Mouse (Mus musculus) embryo, embryonic 9.5 days (tissue): ENCODE results near the gene Ttc39a.

ENCODE experiments used
- DNase-seq: peaks from one replicate; pipeline ENCODE4 v3.0.0-alpha.2; 2017; ENCODE audit errors: extremely low spot score

Ttc39a gene

GRCm38 (mm10) chr4:109456821-109457220 is 50.4 kb downstream of the Ttc39a start:
- DNase-seq, result no peak

GRCm38 (mm10) chr4:109460421-109461179 is 54.2 kb downstream of the Ttc39a start:
- DNase-seq, result no peak

GRCm38 (mm10) chr4:109463892-109464291 is 57.5 kb downstream of the Ttc39a start:
- no peak for DNase-seq

- no peak for DNase-seq
Observed at GRCm38 (mm10) chr4:109467687-109468086, 61.3 kb downstream of the Ttc39a start.

- DNase-seq, result no peak
Observed at GRCm38 (mm10) chr4:109471606-109472005, 65.2 kb downstream of the Ttc39a start.

- no peak for DNase-seq
Observed at GRCm38 (mm10) chr4:109472566-109472965, 66.1 kb downstream of the Ttc39a start.

- DNase-seq, result no peak
Observed at GRCm38 (mm10) chr4:109475078-109475477, 68.7 kb downstream of the Ttc39a start.

- DNase-seq, result peak; percentile 70
Observed at GRCm38 (mm10) chr4:109475577-109476553, 69.4 kb downstream of the Ttc39a start.

- DNase-seq, result peak; percentile 93
Observed at GRCm38 (mm10) chr4:109476554-109477014, 70.2 kb downstream of the Ttc39a start.

GRCm38 (mm10) chr4:109477454-109477853 is 71.0 kb downstream of the Ttc39a start:
- DNase-seq, result no peak

GRCm38 (mm10) chr4:109481424-109481823 is 75.0 kb downstream of the Ttc39a start:
- no peak for DNase-seq

GRCm38 (mm10) chr4:109482701-109483100 is 76.3 kb downstream of the Ttc39a start:
- no peak for DNase-seq

GRCm38 (mm10) chr4:109484621-109485020 is 78.2 kb downstream of the Ttc39a start, which contains the start of gene Rnf11:
Gene Rnf11 (minus strand): TSS chr4:109484728.
- DNase-seq, result no peak

- no peak for DNase-seq
Observed at GRCm38 (mm10) chr4:109488812-109489211, 82.4 kb downstream of the Ttc39a start.

- DNase-seq, result no peak
Observed at GRCm38 (mm10) chr4:109493581-109493980, 87.2 kb downstream of the Ttc39a start.
